Mouse (Mus musculus): ENCODE measurements at regions not wholly inside any gene's neighbourhood (a gene's known extent, or its start where the extent isn't known, plus 50 kb on each side); places are given as distances from the start of the nearest gene placed in this dataset.

GRCm38 (mm10) chr19:6684921-6685320, 142.1 kb upstream of the Slc22a12 start:
- no peak for DNase-seq (ENCODE audit: low read depth, low spot score)

GRCm38 (mm10) chr19:6679392-6680307, 136.8 kb upstream of the Slc22a12 start:
- peak; percentile 48 for DNase-seq (ENCODE audit: low read depth, low spot score)

GRCm38 (mm10) chr19:6677511-6677910, 134.7 kb upstream of the Slc22a12 start:
- no peak for DNase-seq (ENCODE audit: low read depth, low spot score)

GRCm38 (mm10) chr19:6675586-6675985, 132.8 kb upstream of the Slc22a12 start:
- DNase-seq (ENCODE audit: low read depth, low spot score), result no peak

- no peak for DNase-seq (ENCODE audit: low read depth, low spot score)
These were observed 128.9 kb upstream of the Slc22a12 start for GRCm38 (mm10) chr19:6671696-6672095.

- peak; percentile 51 for DNase-seq (ENCODE audit: low read depth, low spot score)
These were observed 127.0 kb upstream of the Slc22a12 start for GRCm38 (mm10) chr19:6669881-6670280.

GRCm38 (mm10) chr19:6668545-6668944, 125.7 kb upstream of the Slc22a12 start:
- peak; percentile 47 for DNase-seq (ENCODE audit: low read depth, low spot score)

GRCm38 (mm10) chr19:6666187-6666722, 123.4 kb upstream of the Slc22a12 start:
- peak; percentile 84 for DNase-seq (ENCODE audit: low read depth, low spot score)

GRCm38 (mm10) chr19:6665264-6666054, 122.6 kb upstream of the Slc22a12 start:
- peak; percentile 86 for DNase-seq (ENCODE audit: low read depth, low spot score)

GRCm38 (mm10) chr19:6664311-6664952, 121.6 kb upstream of the Slc22a12 start:
- peak; percentile 83 for DNase-seq (ENCODE audit: low read depth, low spot score)

GRCm38 (mm10) chr19:6663391-6663790, 120.6 kb upstream of the Slc22a12 start:
- DNase-seq (ENCODE audit: low read depth, low spot score), result peak; percentile 80

GRCm38 (mm10) chr19:6662346-6662939, 119.6 kb upstream of the Slc22a12 start:
- no peak for DNase-seq (ENCODE audit: low read depth, low spot score)

- no peak for DNase-seq (ENCODE audit: low read depth, low spot score)
These were observed 118.7 kb upstream of the Slc22a12 start for GRCm38 (mm10) chr19:6661508-6661871.

- DNase-seq (ENCODE audit: low read depth, low spot score), result peak; percentile 34
These were observed 118.1 kb upstream of the Slc22a12 start for GRCm38 (mm10) chr19:6660723-6661507.

GRCm38 (mm10) chr19:6660157-6660556, 117.3 kb upstream of the Slc22a12 start:
- DNase-seq (ENCODE audit: low read depth, low spot score), result no peak

GRCm38 (mm10) chr19:6654550-6654949, 111.7 kb upstream of the Slc22a12 start:
- DNase-seq (ENCODE audit: low read depth, low spot score), result no peak

GRCm38 (mm10) chr19:6652775-6653174, 109.9 kb upstream of the Slc22a12 start:
- DNase-seq (ENCODE audit: low read depth, low spot score), result peak; percentile 53

- DNase-seq (ENCODE audit: low read depth, low spot score), result no peak
These were observed 108.4 kb upstream of the Slc22a12 start for GRCm38 (mm10) chr19:6651192-6651591.

- no peak for DNase-seq (ENCODE audit: low read depth, low spot score)
These were observed 107.1 kb upstream of the Slc22a12 start for GRCm38 (mm10) chr19:6649885-6650284.

- no peak for DNase-seq (ENCODE audit: low read depth, low spot score)
These were observed 104.9 kb upstream of the Slc22a12 start for GRCm38 (mm10) chr19:6647686-6648085.

- peak; percentile 41 for DNase-seq (ENCODE audit: low read depth, low spot score)
These were observed 104.4 kb upstream of the Slc22a12 start for GRCm38 (mm10) chr19:6647216-6647615.

Measured in A20 (cell line).